ENCODE assay signal across 15 mouse cellular contexts in the genomic region with DNA sequence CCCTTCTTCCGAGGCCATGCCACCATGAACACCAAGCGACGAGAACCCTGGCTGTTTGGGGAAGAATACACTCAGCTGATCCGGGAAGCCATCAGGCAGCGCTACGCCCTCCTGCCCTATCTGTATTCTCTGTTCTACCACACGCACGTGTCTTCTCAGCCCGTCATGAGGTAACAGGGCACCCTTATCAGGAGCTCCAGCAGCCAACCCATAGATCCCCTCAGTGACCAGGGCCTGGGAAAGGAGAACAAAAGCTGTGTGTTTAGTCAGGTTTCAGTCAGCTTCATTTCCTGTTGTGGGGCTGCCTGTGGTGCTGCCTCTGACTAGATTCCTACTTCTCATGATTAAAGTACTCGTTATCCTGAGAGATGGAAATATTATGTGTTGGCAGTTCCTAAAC. TPM values are rescaled to one million over a fixed set of nuclear protein-coding genes. Genes with fewer than 3 reads are reported as not detected.
DNase-seq lines count a peak whose midpoint lies in the region; ATAC-seq and TF ChIP-seq lines count a peak whose summit lies in the region.
"Had no signal": no experiment of that assay in that cellular context is flagged by ENCODE, and none has a peak within 500 bp of the region (broad histone marks: within the 10 kb centered on the region; RNA-seq: fewer than 3 reads in every experiment).

No protein-coding gene starts in this region.

- H3K27ac ChIP-seq in heart, postnatal 0 days (ENCODE audit: low read depth): no peak overlapping the region
- no peak overlapping the region for H3K27ac ChIP-seq in midbrain, embryonic 13.5 days
- H3K27ac ChIP-seq: hindbrain, postnatal 0 days; midbrain, embryonic 12.5 days; neural tube, embryonic 13.5 days had no signal

- 0 out of 2 replicates have a peak, but pooled peaks cover 7% of the 10 kb centered on the region for H3K4me1 ChIP-seq in heart, postnatal 0 days (ENCODE audit: control insufficient read depth, insufficient read depth)
- H3K4me1 ChIP-seq in midbrain, embryonic 13.5 days (replicated peaks): no peaks in the 10 kb centered on the region
- H3K4me1 ChIP-seq: neural tube, embryonic 13.5 days had no signal

- TF ChIP-seq CTCF in heart, postnatal 0 days (IDR thresholded peaks at IDR 0.05; ENCODE audit: low read depth): no peak

- no peak for TF ChIP-seq EP300 in heart, postnatal 0 days (IDR thresholded peaks at IDR 0.05; ENCODE audit: low read depth)

- DNase-seq in heart, postnatal 0 days (ENCODE audit: low spot score): peak; percentile 10
- no peak for DNase-seq in heart, adult 9 months (ENCODE audit: low spot score in 2 of 2)
- peak; percentile 7 for DNase-seq in c-Kit-positive CD71-positive TER-119-negative erythroid progenitor cells, embryonic 14.5 days (ENCODE audit: low read depth)
- no peak for DNase-seq in urinary bladder, postnatal 10 days (ENCODE audit: low spot score)
- DNase-seq: cerebellum, postnatal 25 days; gastrocnemius, postnatal 25 days; kidney, postnatal 10 days; lung, adult 2 months had no signal

- no peak overlapping the region for H3K4me3 ChIP-seq in heart, postnatal 0 days (ENCODE audit: low read depth, low read length)
- no peak overlapping the region for H3K4me3 ChIP-seq in midbrain, embryonic 13.5 days (replicated peaks)
- H3K4me3 ChIP-seq: midbrain, embryonic 12.5 days; neural tube, embryonic 13.5 days had no signal

- no peaks in the 10 kb centered on the region for H3K36me3 ChIP-seq in heart, postnatal 0 days (replicated peaks; ENCODE audit: control insufficient read depth, insufficient read depth, low read length)
- no peaks in the 10 kb centered on the region for H3K36me3 ChIP-seq in midbrain, embryonic 13.5 days
- H3K36me3 ChIP-seq: midbrain, embryonic 12.5 days; neural tube, embryonic 13.5 days had no signal

- no peaks in the 10 kb centered on the region for H3K9me3 ChIP-seq in heart, postnatal 0 days (replicated peaks; ENCODE audit: control insufficient read depth, low read length)
- no peaks in the 10 kb centered on the region for H3K9me3 ChIP-seq in midbrain, embryonic 13.5 days
- H3K9me3 ChIP-seq: midbrain, embryonic 12.5 days; neural tube, embryonic 13.5 days had no signal

- ATAC-seq in heart, postnatal 0 days (ENCODE audit: insufficient read depth, low read depth): no peak
- peak; percentile 76 to 87 for ATAC-seq in hematopoietic stem cell, adult 5-6 weeks (replicated peaks in 1 of 2; ENCODE audit: insufficient read depth in 1 of 2, low FRiP score in 2 of 2, low TSS enrichment in 1 of 2, low read depth in 1 of 2, poor library complexity in 2 of 2, severe bottlenecking in 2 of 2)
- peak; percentile 100 for ATAC-seq in megakaryocyte-erythroid progenitor cell, adult 5-6 weeks (replicated peaks; ENCODE audit: low FRiP score, low TSS enrichment, poor library complexity, severe bottlenecking)
- no peak for ATAC-seq in midbrain, embryonic 13.5 days
- ATAC-seq: hindbrain, postnatal 0 days had no signal

- no peak overlapping the region for H3K9ac ChIP-seq in heart, postnatal 0 days (replicated peaks; ENCODE audit: low read depth, low read length)
- H3K9ac ChIP-seq in midbrain, embryonic 13.5 days (replicated peaks): no peak overlapping the region
- H3K9ac ChIP-seq: midbrain, embryonic 12.5 days; neural tube, embryonic 13.5 days had no signal

- H3K27me3 ChIP-seq in heart, postnatal 0 days (ENCODE audit: control insufficient read depth, insufficient read depth, low read length): no peaks in the 10 kb centered on the region
- no peaks in the 10 kb centered on the region for H3K27me3 ChIP-seq in midbrain, embryonic 13.5 days
- H3K27me3 ChIP-seq: CH12.LX; midbrain, embryonic 12.5 days; neural tube, embryonic 13.5 days had no signal

- WGBS in heart, postnatal 0 days: 46% methylated on average over 10 of the region's 10 CpGs
- 86% methylated on average over 10 of the region's 10 CpGs for WGBS in midbrain, embryonic 13.5 days

- H3K4me2 ChIP-seq in heart, postnatal 0 days (ENCODE audit: low read depth, low read length): no peak overlapping the region
- no peak overlapping the region for H3K4me2 ChIP-seq in midbrain, embryonic 13.5 days (replicated peaks)
- H3K4me2 ChIP-seq: midbrain, embryonic 12.5 days; neural tube, embryonic 13.5 days had no signal

RNA-seq across cellular contexts. Expression of gene Capn3, which starts 9.4 kb away (rescaled TPM):
- total RNA-seq in heart, postnatal 0 days (2014; rRNA removed; ENCODE audit: low replicate concordance): 0.81 and 1.8 TPM in 2 replicates
- 0.77 and 1.6 TPM in 2 replicates for polyA plus RNA-seq in heart, postnatal 0 days (2015; fragmentation: Nextera tagmentation; extraction: Ambion mirVana)
- total RNA-seq in hematopoietic stem cell, adult 5-6 weeks (2017): 4.3 and 6.0 TPM in 2 replicates
- 0.59 TPM in 1 of 2 replicates, not detected in the other for total RNA-seq in megakaryocyte-erythroid progenitor cell, adult 5-6 weeks (2014; fragmentation: Nextera tagmentation)
- total RNA-seq in megakaryocyte-erythroid progenitor cell, adult 5-6 weeks (2017): 0.11 TPM in 1 of 2 replicates, not detected in the other
- 1.7 and 2.3 TPM in 2 replicates for polyA plus RNA-seq in midbrain, embryonic 13.5 days (2015; fragmentation: Nextera tagmentation; extraction: Ambion mirVana)

RNA-seq across cellular contexts. Expression of gene Tmem87a, which starts 42.5 kb away (rescaled TPM):
- total RNA-seq in heart, postnatal 0 days (2014; rRNA removed; ENCODE audit: low replicate concordance): 23.0 and 25.2 TPM in 2 replicates
- 4.0 and 6.2 TPM in 2 replicates for polyA plus RNA-seq in heart, postnatal 0 days (2015; fragmentation: Nextera tagmentation; extraction: Ambion mirVana)
- 62.5 and 65.4 TPM in 2 replicates for total RNA-seq in hematopoietic stem cell, adult 5-6 weeks (2017)
- 18.9 and 33.1 TPM in 2 replicates for total RNA-seq in megakaryocyte-erythroid progenitor cell, adult 5-6 weeks (2014; fragmentation: Nextera tagmentation)
- 59.9 and 69.4 TPM in 2 replicates for total RNA-seq in megakaryocyte-erythroid progenitor cell, adult 5-6 weeks (2017)
- polyA plus RNA-seq in midbrain, embryonic 13.5 days (2015; fragmentation: Nextera tagmentation; extraction: Ambion mirVana): 7.7 and 10.2 TPM in 2 replicates

RNA-seq across cellular contexts. Expression of gene Ganc, which starts 42.7 kb away (rescaled TPM):
- total RNA-seq in heart, postnatal 0 days (2014; rRNA removed; ENCODE audit: low replicate concordance): 9.2 and 20.2 TPM in 2 replicates
- 13.8 and 14.8 TPM in 2 replicates for polyA plus RNA-seq in heart, postnatal 0 days (2015; fragmentation: Nextera tagmentation; extraction: Ambion mirVana)
- total RNA-seq in hematopoietic stem cell, adult 5-6 weeks (2017): 17.2 and 28.5 TPM in 2 replicates
- total RNA-seq in megakaryocyte-erythroid progenitor cell, adult 5-6 weeks (2014; fragmentation: Nextera tagmentation): 11.2 and 14.2 TPM in 2 replicates
- total RNA-seq in megakaryocyte-erythroid progenitor cell, adult 5-6 weeks (2017): 10.3 and 13.6 TPM in 2 replicates
- 9.4 and 9.5 TPM in 2 replicates for polyA plus RNA-seq in midbrain, embryonic 13.5 days (2015; fragmentation: Nextera tagmentation; extraction: Ambion mirVana)

Comparison
In these comparisons a context has a peak if more than half of its experiments do, and no peak if none do; other contexts are left out.
1. DNase-seq: peak in heart, postnatal 0 days (single experiment) and c-Kit-positive CD71-positive TER-119-negative erythroid progenitor cells, embryonic 14.5 days (single experiment); none in heart, adult 9 months (0 of 2) and urinary bladder, postnatal 10 days (single experiment).
2. ATAC-seq: peak in hematopoietic stem cell, adult 5-6 weeks (2 of 2) and megakaryocyte-erythroid progenitor cell, adult 5-6 weeks (single experiment); none in heart, postnatal 0 days (single experiment) and midbrain, embryonic 13.5 days (single experiment).